Mouse (Mus musculus) frontal cortex, postnatal 36 days (tissue): ENCODE data around the gene Syngr3.
"Not testable (repeated sequence)": the region's sequence is repeated elsewhere in the genome, so short reads cannot be mapped to it uniquely, and the experiment has no call there.

Experiments
- DNase-seq, 2 experiments: peaks; one replicate each; pipeline ENCODE4 v3.0.0; 2022; ENCODE audit warnings: low spot score in 2 of 2

Syngr3 gene

DNA sequence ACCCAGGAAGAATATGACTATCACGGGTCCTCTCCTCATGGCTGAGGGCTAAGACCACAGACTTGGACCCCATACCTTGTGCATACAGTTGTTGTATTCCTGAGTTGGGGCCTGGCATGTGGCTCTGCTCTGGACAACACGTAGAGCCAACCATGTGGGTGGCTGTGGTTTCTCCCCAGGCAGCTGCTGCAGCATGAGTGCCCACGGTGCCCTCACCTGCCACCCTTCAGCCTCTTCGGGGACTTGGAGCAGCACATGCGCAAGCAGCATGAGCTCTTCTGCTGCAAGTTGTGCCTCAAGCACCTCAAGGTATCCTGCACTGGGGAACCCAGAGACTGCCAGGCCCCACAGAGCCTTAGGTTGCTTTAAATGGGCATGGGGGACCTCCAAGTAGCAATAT is 12.9 kb downstream of the Syngr3 start:
- no peak for DNase-seq

DNA sequence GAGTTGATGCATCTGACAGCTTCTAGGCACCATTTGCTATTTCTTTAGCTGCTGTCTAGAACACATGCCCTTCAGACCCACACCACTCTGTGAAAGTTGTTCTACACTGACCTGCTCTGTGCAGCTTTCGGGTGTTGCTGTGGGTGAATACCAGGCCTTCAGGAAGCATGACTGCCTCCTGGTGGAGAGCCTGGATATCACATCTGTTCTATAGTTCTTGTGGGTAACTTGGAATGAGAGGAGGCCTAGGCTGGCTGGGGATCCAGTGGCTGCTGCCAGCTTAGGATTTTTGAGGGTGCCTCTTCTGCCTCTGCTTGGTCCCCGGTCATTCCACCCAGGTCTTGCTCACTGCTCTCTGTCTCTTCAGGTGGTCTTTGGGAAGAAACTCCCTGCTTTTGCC is 13.6 kb downstream of the Syngr3 start:
- peak; percentile 38 to 78 for DNase-seq

- peak; percentile 54 to 72 for DNase-seq
These were observed 15.5 kb downstream of the Syngr3 start for GRCm38 (mm10) chr17:24674277-24674676.

DNA sequence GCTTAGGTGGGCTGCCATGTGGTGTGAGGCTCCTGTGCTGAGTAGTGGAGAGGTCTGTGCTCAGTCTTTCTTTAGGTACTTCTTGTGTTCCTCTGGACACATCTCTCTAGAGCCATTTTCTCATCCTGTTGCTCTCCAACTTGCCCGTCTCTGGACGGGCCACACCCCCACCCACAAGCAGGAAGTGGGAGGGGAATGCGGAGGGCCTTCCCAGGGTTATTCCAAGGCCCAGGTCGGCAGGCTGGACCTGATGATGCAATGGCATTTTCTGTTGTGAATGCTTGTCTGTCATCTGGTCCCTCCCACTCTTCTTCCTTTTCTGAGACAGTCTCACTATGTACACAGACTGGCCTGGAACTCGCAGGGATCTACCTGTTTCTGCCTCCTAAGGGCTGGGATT is 17.6 kb downstream of the Syngr3 start:
- no peak for DNase-seq

GRCm38 (mm10) chr17:24671346-24671745 is 18.4 kb downstream of the Syngr3 start:
- no peak for DNase-seq

DNA sequence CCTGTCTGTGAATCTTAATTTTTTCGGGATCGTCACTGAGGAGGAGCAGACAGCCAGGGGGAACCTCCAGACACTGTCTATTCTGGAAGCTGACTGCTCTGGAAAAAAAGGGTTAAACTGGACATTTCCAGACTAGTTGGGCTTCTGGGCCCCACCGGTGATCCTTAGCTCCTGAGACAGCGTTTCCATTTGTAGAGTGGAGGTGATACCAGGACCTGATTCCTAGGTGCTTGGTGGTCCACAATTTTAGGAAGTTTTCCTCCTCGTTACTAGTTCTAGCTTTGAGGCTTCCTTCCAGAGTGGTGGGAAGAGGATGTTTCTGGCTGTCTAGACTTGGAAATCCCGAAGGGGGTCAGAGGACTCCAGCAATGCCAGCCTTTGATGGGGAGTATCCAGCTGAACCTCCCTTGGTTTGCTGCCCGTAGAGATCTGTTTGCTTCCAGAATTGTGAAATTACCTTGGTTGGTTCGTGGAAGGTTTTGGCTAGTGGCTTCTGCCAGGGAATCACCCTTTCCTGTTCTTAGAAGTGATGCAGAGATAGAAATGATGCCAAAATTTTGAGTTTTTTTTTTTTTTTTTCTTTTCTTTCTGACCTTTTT is 19.4 kb downstream of the Syngr3 start:
- DNase-seq: no peak

DNA sequence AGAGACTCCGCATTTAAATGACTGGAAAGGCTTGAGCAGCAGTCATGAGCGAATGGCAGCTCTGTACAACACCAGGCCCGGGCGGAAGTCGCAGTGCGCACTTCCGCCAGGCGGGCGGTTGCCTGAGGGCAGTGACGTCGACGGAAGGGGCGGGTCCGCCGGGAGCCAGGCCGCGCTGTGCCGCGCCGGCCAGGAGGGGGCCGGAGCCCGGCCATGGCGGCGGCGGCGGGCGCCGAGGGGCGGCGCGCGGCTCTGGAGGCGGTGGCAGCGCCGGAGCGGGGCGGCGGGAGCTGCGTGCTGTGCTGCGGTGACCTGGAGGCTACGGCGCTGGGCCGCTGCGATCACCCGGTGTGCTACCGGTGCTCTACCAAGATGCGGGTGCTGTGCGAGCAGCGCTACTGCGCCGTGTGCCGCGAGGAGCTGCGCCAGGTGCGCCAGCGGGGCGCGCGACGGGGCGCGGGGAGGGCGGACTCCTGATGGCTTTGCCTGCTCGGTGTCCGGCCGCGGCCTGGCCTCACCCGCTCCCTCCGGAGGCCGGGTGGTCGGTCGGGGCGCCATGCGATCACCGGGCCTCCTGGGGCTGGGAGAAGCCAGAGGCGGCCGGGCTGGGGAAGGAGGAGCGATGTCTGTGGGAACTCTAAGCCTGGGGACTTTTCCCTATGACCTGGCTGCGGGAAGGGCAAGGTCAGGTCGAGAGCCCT is 20.1 kb downstream of the Syngr3 start, which contains the start of gene Zfp598:
Gene Zfp598, plus strand, starts transcription at position 143 of the 701 bp plus-strand sequence.
- peak; percentile 92 to 95 for DNase-seq

DNA sequence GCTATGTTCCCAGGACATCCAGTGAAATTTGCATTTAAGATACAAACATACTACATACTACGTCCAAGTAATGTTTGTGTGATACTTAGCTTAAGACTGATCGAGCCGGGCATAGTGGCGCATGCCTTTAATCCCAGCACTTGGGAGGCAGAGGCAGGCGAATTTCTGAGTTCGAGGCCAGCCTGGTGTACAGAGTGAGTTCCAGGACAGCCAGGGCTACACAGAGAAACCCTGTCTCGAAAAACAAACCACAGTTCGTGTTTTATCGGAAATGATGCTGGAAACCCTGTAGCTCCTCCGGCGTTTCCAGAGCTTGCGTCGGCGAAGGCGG is 20.6 kb downstream of the Syngr3 start:
- DNase-seq: not testable (repeated sequence)

- DNase-seq: peak in 1 of 2 experiments; percentile 46
These were observed 22.3 kb downstream of the Syngr3 start for GRCm38 (mm10) chr17:24667416-24667815.

DNA sequence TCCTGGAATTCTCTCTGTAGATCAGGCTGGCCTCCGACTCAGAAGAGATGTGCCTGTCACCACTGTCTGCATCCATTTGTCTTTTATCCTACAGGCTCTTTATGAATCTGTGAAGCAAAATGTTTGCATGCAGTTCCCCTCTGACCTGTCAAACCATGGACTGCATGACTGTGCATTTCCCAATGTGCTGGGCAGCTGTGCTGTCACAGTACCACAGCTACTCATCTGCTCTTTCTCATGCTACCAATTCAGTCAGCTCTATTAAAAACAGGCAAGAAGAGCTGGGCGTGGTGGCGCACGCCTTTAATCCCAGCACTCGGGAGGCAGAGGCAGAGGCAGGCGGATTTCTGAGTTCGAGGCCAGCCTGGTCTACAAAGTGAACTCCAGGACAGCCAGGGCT is 22.7 kb downstream of the Syngr3 start:
- DNase-seq: not testable (repeated sequence)

- DNase-seq: no peak
These were observed 31.6 kb downstream of the Syngr3 start, which contains the start of gene Npw for GRCm38 (mm10) chr17:24658017-24658758. TSS of gene Npw (minus strand) at chr17:24658457.

DNA sequence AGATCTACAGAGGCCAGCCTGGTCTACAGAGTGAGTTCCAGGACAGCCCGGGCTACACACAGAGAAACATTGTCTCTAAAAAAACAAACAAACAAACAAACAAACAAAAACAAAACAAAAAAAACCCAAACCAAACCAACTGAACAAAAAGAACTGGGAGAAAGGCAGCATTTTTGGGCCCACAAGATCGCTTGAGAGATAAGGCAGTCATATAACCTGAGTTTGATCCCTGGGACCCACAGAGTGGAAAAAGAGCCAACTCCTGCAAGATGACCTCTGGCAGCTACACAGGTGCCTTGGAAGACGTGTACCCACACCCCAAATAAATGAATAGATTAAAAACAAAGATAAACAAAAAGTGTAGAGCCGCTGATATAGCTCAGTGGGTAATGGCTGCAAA is 34.8 kb downstream of the Syngr3 start:
- no peak for DNase-seq

- DNase-seq: peak; percentile 39 to 51
These were observed 35.6 kb downstream of the Syngr3 start for GRCm38 (mm10) chr17:24653967-24654710.

DNA sequence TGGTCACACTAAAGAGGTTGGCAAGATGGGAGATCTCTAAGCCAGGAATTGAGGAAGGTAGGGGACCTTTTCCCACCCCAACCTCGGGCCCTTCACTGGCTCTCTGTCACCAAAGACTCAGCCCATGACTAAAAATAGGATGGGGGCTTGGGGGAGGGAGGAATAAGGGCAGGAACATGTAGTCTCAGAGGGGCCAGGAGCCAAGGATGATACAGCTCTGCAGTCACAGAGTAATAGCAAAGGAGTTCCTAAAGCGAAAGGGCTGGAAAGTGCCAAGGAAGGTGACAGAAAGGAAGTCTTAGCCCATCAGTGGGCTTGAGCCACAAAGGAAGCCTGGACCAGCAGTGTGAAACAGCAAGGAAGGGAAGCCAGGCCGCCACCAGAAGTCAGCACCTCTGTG is 37.9 kb downstream of the Syngr3 start:
- no peak for DNase-seq

GRCm38 (mm10) chr17:24650766-24651165 is 39.0 kb downstream of the Syngr3 start:
- no peak for DNase-seq

DNA sequence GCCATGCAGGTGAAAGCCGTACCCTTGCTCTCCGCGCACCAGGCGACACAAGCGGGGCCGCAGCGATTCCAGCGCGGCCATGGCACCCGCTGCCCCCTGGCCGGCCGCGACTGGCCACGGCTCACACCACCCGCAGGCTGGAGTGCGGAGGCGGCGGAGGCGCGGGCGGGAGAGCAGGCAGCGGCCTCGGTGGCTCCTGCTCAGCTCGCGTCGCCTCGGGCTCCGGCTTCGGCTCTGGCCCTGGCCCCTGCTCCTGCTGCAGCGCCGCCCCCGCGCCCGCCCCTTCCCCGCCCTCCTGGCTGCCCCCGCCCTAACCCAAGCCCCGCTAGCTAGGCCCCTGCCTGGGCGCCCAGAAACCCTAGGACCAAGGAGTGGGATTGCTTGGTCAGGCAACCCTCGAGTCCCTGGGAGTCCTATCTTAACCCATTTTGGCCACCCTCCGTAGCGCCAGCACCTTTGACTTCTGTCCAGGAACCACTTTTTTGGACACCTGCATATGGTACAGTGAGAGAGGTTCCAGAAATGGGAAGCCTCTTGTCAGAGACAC is 39.6 kb downstream of the Syngr3 start, which contains the start of gene Slc9a3r2:
Gene Slc9a3r2, minus strand, starts transcription at position 258 of the 547 bp plus-strand sequence.
- no peak for DNase-seq

- no peak for DNase-seq
These were observed 40.1 kb downstream of the Syngr3 start for GRCm38 (mm10) chr17:24649581-24650069.

DNA sequence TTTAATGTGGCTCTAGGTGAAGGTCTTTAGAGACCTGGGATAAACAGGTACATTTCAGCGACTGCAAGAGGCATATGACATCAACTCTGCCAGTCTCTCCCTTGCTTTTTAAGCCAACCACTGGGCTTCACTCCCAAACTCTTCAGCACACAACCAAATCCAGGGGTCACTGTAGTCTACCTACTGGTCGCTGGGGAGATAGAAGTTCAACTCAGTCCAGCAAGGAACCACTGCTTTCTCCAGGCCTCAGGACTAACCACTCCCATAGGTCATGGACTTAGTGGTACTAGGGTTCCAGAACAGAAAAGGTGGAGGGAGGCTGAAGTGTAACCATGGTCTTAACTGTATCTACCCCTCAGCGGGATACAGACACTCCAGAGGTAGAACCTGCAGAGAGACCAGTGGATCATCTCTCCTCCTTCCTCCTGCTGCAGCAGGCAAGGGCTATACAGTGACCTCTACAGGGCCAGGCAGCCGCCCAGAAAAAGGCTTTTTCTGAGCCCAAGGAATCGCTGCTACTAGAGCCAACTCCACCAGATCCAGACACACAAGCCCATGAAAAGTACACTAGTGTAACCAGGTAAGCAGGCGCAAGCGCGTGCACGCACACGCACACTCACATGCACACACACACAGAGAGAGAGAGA is 40.9 kb downstream of the Syngr3 start:
- DNase-seq: no peak

DNA sequence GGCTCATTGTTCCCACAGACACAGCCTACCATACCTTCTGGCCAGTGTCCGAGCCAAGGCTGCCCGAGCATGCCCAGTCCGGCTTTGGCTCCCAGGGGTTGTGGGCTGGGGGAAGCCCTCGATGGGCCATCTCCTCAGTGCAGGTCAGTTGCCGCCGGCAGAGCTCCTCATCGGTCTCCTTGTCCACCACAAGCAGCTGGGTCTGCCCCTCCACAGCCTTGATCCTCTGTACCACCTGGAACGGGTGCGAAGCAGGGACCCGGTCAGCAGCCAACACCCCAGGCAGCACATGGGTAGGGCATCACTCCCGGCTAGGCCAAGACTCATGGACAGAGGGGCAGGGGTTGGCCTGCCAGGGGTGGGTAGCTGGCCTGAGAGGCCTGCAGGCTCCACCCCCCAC is 42.3 kb downstream of the Syngr3 start:
- DNase-seq: no peak

- DNase-seq: no peak
These were observed 43.4 kb downstream of the Syngr3 start for GRCm38 (mm10) chr17:24646381-24646780.

- DNase-seq: no peak
These were observed 43.8 kb downstream of the Syngr3 start for GRCm38 (mm10) chr17:24645916-24646315.
